Mouse (Mus musculus) frontal cortex, postnatal 10 days (tissue): ENCODE measurements around the gene Crybb2.

ENCODE experiments used
- DNase-seq, 2 experiments: peaks; one replicate each; pipeline ENCODE4 v3.0.0; 2022; ENCODE audit warnings: low spot score in 2 of 2, mixed read lengths in 1 of 2

Gene Crybb2

DNA sequence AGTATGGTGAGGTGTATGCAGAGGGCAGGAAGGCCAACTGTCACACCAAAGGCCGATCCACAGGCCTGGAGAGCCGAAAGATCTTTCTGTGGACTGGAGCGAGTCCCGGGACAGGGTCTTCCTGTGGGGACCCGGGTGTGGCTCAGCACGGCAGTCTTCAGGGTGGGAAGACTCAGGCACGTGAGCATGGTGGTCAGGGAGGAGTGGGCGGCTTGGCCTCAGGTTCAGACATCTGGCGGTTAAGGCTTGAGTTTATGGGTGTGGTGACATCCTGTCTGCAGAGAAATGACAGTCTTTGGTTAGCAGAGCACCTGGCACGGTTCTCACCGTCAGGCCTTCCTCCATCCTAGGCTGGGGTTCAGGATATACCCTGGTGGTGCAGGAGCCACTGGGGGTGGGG lies 20.8 kb upstream of the Crybb2 start:
- no peak for DNase-seq

DNA sequence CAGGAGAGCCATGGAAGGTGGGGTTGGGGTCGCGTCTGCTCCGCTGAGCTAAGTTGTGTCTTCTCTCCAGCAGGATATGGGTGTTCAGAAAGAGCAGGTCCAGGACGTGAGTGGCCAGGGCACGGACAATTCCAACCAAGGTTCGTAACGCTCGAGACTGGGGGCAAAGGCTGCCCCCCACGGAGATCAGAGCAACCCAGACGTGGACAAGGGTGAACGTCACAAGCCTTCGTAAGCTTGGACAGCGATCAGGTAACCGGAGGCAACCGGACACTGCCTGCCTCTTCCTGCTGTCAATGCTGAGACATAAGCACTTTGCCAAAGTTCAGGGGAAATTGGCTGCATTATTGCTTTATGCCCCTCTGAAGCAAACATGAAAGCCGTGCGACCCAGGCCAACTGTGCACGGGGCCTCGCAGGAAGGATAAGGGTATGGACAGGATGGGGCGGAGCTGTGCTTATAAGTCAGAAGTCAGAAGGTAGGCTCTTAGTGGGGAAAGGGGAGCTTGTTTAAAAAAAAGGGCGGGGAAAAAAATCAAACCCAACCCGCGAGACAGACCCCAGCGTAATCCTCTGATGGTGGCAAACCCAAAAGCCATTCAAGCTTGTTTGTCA lies 20.3 kb upstream of the Crybb2 start:
- DNase-seq = no peak

DNA sequence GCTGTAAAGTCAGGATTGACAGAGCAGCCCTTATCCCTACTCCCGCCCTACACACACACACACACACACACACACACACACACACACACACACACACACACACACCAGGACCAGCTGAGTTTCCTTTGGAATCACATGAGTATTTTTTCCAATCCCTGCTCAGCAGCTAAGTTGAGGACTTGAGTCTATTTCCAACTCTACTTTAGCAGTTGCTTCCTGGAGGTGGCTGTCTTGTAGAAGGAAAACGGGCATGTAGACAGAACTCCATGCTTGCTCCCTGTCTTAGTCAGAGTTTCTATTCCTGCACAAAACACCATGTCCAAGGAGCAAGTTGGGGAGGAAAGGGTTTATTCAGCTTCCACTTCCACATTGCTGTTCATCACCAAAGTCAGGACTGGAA lies 17.5 kb upstream of the Crybb2 start:
- DNase-seq = no peak

DNA sequence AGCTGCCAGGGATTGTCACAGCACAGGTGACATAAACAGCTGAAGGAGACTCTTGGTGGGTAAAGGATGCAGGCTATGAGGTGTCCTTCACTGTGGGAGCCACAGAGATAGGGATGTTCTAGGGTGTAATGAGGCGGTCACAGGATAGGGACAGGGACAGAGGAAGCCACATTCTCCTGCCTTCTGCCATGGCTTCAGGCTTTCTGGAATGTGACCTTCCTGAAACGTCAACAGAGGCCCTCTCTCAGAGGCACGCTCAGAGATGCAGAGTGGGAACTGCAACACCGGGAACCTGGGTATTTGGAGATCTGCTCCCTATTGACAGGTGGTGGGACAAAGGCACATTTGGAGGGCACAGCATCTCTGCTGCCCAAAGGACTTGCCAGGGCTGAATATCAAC lies 17.1 kb upstream of the Crybb2 start:
- DNase-seq = no peak

DNA sequence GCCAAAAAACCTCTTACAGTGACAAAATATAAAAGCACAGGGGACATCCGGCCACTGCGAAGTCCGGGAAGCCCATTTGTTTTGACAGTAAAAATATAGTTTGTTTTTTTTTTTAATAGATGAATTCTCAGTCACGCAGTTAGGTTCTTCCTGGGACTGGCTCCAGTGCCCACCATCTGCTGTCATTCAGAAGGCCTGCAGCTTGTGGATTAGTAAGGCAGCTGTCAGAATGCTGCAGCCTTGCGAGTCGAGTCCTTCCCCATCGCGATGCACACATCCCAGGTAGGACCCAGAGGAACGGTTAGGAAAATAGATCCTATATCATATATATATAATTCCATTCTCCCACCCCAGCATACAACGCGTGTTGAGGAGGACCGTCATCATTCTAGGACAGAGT lies 16.5 kb upstream of the Crybb2 start:
- DNase-seq = no peak

DNA sequence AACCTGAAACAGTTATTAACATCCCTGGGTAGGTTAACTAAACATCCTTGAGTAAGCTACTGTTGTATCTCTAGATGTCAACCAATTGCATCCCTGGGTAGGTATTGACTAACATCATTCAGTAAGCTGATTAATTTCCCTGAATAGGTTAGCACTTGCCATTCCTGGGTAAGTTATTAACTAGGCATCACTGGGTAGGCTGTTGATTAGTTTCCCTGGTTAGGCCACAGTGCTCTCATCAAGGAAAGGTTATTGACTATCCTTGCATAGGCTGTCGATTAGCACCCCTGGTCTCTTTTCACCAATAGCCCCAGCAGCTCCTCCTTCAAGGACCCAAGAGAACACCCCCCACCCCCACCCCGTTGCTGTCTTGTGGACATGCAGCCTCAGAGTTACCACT lies 16.0 kb upstream of the Crybb2 start:
- no peak for DNase-seq

DNA sequence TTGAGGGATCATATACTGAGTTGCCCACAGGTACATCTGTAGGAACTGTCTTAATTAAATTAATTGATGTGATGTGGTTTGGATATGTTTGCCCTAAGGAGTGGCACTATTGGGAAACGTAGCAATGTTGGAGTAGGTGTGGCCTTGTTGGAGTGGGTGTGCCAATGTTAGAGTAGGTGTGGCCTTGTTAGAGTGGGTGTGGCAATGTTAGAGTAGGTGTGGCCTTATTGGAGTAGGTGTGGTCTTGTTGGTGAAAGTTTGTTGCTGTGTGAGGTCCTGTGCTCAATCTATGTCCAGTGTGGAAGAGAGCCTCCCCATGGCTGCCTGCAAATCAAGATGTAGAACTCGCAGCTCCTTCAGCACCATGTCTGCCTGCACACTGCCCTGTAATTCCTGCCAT lies 14.4 kb upstream of the Crybb2 start:
- no peak for DNase-seq

DNA sequence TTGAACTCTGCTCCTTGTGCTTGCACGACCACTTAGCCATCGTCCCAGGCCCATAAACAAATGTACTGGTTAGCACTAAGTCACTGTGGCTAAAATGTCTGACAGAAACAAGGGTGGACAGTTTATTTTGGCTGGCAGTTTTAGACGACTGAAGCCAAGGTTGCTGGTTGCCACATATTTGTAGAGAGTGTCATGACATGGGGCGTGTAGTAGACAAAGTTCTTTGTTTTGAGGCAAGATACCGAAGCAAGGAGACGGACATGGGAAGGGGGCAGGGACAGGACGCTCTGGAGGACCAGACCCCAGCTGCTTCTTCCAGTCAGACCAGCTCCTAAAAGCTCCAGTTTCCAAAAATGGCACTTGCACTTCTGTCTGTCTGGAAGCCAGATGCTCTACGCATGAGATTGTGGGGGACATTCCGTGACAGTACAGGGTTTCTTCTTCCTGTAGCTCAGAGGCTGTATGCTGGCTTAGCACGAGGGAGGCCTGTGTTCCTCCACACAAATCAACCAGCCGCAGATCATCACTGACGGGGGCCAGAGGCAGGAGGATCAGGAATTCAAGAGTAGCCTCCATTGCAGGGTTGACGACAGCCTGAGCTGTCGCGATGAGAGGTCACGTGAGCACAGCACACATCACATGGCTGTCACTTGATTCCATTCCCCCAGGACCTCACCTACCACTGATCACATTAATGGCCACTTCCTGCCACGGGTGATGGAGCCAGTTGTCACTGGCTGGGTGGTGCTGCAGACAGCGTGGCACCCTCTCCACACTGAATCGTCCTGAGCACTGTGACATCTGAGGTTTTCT lies 12.6 kb upstream of the Crybb2 start:
- DNase-seq = no peak

DNA sequence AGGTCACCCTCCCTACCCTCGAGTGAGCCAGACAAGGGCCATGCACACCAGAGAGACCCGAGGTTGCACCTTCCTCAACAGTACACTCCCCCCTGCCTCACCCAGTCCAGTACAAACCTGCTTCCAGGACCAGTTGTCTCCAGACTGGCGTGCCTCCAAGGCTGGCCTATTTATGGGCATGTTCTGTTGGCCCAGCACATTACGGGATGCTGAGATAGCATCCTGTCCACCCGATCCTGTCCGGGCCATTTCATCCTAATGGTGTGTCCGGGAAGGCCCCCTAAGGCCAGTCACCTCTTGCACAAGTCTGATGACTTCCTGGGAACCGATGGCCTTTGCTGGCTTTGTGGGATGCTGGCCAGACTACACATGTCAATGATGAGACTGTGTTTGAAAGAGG lies 11.5 kb upstream of the Crybb2 start, which contains the start of gene Crybb3:
Gene Crybb3 (minus strand): TSS at position 146 of the 400 bp plus-strand sequence.
- no peak for DNase-seq

DNA sequence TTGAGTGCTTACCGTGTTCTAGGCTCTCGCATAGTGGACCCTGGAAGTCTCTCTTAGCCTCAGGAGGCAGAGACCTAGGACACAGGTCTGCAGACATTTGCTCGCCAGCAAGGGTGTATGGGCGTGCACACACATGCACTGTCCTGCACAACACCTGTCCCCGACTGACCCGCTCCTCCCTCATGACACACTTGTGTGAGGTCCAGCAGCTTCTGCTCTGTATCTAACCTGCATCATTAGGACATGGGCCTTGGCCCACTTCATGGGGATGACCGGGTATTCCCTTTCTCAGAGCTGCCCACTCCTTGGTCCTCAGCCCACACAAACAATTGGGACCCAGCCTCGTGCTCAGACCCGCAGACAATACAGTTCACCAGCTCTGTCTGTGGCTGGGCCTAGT lies 11.1 kb upstream of the Crybb2 start:
- no peak for DNase-seq

DNA sequence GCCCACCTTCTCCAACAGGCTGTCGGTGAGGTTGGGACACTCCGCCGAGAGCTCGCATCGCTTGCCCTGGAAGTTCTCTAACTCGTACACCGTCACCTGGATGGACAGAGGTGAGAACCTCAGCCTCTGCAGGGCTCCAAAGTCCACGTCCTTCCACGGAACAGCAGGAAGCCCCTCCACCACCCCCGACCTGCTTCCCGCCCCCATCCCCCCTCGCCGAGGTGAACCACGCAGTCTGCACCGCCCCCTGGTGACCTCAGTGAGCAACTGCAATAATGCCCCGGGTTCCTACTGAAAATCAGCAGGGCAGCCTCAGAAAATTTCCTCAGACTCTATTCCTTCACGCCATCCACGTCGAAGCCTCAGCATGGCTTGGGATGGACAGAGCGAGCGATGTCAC lies 9.9 kb upstream of the Crybb2 start:
- DNase-seq = no peak

DNA sequence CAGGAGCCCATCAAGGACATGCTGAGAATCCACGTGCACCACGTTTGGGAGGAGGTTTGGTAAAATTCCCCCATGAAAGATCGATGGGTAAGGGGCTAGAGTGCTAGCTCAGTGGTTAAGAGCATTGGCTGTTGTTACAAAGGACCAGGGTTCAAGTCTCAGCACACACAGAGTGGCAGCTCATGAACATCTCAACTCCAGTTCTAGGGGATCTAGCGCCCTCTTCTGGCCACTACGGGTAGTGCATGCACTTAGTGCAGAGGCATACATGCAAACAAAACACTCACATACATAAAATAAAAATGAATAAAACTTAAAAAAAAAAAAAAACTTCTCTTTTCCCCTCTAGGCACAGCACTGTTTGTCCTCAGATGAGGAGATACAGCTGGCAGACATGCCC lies 8.8 kb upstream of the Crybb2 start:
- no peak for DNase-seq

DNA sequence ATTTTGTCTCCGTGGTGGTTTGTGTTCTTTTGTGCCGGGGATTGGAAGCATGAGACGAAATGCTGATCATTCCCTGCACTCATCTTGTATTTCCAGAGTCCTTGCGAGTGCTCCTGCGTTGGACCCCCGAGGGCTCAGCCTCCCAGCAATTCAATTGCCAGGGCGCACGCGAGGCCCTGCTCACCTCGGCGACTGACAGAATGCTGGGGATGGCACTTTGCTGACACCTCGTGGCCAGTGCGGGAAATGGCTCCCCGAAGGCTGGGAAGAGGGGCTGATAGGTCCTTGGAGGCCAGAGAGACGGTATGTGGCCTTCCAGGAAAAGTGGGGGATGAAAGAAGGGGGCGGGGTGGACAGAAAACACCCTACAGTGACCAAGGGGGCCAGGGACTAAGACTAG lies 15.6 kb downstream of the Crybb2 start:
- DNase-seq = peak; percentile 56 to 84

DNA sequence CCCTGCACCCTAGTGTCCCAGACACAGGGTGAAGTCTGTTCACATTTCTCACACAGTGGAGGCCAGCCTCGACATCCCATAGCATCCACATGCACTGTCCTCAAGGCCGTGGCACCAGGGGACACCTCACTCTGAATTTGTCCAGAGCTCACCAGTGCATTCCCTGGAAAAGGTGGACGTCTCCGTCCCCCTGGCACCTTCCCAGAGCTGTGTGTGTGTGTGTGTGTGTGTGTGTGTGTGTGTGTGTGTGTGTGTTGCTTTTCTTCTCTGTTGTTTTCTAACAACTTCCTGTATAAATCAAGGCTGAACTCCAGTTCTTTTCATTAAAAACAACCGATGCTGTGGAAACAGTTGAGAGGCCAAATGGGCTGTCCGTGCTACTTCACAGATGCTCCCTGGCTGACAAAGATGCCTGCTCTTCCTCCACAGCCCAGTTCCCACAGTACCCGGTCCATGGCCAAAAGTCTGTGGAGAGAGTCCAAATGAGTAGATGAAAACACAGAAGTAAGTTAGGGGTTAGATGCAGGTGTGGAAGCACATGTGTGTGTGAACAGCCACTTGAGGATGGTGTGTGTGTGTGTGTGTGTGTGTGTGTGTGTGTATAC lies 19.2 kb downstream of the Crybb2 start:
- no peak for DNase-seq

DNA sequence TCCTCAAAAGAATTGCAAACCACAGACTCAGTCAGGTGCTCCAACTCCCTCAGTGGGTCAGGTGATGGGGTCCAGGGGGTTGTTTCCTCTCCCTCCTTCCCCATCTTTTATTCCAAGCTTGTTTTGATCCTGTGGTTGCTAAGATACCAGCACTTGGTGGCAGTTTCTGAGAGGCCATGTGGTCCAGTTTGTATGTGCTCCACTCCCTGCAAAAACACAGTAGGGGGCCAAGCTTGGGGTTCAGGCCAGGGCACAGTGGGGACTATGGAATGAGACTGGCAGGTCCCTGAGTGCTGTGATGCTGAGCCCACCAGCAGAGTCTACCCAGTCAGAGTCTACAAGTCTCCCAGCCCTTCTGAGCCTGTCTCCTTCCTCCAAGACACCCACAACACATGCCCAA lies 20.0 kb downstream of the Crybb2 start:
- peak in 1 of 2 experiments; percentile 44 for DNase-seq

DNA sequence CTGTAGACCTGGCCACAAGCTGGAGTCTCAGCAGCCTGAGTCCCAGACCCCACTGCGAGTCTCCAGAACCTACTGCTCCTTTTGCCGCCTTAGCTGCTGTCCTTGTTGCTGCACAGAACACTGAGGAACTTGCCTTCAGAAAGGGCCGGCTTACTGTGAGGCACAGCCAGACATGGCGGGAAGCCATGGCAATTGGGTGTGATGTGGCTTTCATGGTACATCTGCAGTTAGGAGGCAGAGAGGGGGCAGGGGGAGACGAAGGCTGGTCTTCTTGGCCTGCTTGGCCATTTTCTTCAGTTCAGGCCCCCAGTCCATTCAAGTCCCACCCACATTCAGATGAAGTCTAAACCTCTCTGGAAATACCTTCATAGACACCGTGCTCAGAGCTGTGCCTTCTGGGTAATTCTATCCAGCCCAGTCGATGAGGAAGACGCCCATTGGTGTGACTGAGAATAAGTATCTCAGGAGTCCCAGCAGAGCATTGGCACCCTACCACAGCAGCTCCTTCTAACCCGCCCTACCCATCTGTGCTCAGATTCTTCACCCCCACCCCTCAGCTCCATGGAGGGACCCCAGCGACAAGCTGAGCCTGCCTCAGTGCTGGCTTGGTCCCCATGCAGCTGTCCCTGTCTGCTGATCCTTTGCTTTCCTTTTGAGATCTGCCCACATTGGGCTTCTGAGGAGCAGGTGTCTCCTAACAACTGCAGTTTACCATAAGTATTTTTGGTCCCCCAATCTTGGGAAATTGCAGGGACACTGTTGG lies 24.2 kb downstream of the Crybb2 start:
- DNase-seq = peak; percentile 39 to 73

DNA sequence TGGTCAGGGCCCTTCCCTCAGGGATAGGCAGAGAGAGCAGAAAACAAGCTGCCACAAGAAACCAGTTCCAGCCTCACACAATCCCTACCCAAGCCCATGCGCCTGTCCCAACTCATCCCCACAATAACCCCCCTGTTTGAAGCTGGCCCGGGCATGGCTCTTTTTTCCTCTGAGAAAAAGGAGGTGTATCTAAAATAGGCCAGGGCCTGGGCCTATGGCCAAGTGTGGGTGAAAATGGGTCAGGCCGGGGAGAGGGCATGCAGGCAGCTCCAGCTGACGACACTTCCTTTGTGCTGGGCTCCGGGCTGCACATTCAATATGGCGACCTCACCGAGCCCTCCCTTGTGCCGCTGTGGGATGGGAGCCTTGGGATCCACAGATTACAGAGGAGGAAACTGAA lies 26.4 kb downstream of the Crybb2 start:
- peak; percentile 54 to 66 for DNase-seq

DNA sequence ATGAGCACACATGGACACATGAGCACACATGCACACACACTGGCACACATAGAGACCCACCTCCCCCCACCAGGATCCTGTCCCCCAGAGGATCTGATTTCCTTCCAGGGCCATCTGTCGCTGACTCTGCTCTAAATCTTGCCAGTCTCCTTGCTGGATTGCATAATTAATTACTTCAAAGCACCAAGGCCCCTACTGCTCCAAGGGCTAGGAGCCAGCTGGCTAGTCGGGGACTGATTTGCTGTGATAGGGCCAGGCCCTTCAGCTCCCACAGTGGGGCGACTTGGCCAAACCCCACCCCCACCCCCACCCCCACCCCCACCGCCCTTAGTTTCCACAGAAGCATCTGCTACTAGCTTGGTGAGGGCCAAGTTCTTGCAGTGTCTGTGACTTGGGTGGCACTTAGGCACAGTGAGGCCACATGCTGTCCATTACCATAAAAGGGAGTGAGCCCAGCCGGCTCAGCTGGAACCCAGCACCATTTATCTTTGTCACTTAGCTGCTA lies 28.3 kb downstream of the Crybb2 start:
- DNase-seq = peak; percentile 69 to 75

DNA sequence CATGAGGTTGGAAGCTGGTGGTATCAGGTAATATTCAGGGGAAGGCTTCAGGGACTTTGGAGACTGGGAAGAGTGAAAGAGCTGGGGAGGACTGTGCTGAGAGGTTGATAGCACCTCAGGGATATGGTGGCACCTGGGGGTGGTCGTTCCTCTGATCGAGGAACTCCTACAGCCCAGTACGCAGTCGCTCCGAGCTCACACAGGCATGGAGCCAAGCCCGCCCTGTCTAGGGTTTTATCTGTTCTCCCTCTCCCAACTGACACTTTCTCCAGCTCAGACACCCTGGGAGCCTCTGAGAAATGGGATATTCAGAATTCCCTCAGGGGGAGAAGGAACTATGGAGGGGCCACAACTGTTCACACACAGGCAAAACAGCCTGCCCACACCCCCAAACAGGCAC lies 29.1 kb downstream of the Crybb2 start:
- peak in 1 of 2 experiments; percentile 43 for DNase-seq

DNA sequence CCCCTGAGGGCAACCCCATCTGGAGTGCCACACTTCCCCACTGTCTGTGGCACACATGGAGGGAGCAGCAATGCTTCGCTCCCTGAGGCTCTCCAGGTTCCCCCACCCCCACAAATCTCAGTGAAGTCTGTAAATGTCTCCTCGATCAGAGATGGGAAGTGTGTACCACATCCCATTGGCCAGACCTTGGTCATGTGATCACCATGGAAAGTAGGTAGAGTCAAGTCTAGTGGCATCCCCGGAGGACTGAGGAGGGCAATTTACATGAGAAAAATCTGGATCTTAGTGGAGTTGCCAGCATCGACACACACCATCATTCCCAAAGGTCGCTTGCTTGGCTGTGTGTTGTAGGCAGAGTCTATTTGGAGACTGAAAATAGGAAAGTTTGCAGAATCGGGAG lies 31.3 kb downstream of the Crybb2 start:
- DNase-seq = no peak

DNA sequence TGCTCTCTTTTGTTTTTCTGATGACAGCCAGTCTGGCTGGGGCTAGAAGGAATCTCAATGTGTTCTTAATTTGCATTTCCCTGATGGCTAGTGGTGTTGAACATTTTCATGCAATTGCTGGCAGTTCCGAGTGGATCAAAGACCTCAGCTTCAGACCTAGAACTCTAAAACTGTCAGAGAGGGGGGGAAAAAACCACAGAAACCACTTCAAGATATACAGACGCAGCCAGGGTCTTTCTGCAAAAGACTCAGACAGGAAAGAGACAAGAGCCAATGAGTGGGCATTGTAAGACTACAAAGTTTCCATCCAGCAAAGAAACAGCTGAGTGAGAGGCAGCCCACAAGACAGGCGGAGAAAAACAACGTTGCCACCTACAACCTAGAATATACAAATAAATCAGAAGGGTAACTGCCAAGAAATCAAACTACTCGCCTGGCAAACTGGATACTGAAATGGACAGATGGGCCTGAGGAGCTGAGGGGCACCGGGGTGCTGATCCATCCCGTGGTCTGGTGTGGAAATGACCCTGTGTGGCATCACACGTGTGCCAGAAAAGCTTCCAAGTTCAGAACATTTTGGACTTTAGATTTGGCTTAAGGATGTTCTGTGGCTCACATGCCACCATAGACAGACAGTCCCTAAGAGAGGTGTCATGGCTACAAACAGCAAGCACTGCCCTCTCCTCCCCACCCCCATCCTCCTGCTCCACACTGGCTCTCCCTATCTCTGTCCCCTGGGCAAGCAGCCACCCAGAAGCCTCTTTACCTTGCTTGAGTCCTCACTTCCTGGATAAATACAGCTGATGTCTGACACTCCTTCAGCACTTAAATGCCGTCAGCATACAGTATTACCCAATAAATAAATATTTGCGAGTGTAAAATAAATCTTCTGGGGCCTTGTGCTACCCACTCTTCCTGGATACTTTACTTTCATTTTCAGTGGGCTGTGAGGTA lies 34.5 kb downstream of the Crybb2 start:
- DNase-seq = no peak
